8 mouse cellular contexts compared by ENCODE assay signal in genomic region chr1:132355841-132356242, GRCm38 (mm10). TPM values are rescaled to one million over a fixed set of nuclear protein-coding genes. Genes with fewer than 3 reads are reported as not detected.
A peak's percentile ranks its signal among the peaks of the same experiment; 100 is the strongest.
DNase-seq lines count a peak whose midpoint lies in the region; ATAC-seq lines count a peak whose summit lies in the region.

No protein-coding gene starts in this region.

- ATAC-seq in hindbrain, embryonic 14.5 days (ENCODE audit: low FRiP score) = peak; percentile 65

- H3K27ac ChIP-seq in hindbrain, embryonic 14.5 days = peak overlapping the region; percentile 56

- 0 out of 2 replicates have a peak, but pooled peaks cover 7% of the 10 kb centered on the region for H3K4me1 ChIP-seq in hindbrain, embryonic 14.5 days (replicated peaks; ENCODE audit: control insufficient read depth, insufficient read depth, low read length)

- 0% methylated on average over 3 of the region's 3 CpGs for WGBS in hindbrain, embryonic 14.5 days

- H3K4me3 ChIP-seq in hindbrain, embryonic 14.5 days (replicated peaks; ENCODE audit: low read length) = no peak overlapping the region

- DNase-seq in NIH3T3 (ENCODE audit: low read depth) = peak; percentile 97
- peak; percentile 87 for DNase-seq in cerebellum, adult 9-11 months
- peak; percentile 65 to 84 for DNase-seq in frontal cortex, postnatal 10 days (ENCODE audit: low spot score in 2 of 2)
- DNase-seq in hindbrain, embryonic 14.5 days (ENCODE audit: low spot score) = peak; percentile 97
- DNase-seq in layer of hippocampus, postnatal 25 days (ENCODE audit: extremely low spot score in 1 of 2, low spot score in 1 of 2) = peak; percentile 72 to 81
- peak; percentile 86 to 90 for DNase-seq in lung, postnatal 4 days
- DNase-seq in right cerebral cortex, adult 2 months (ENCODE audit: low spot score in 2 of 2) = peak; percentile 89 to 91
- peak; percentile 51 for DNase-seq in urinary bladder, postnatal 10 days (ENCODE audit: low spot score)

- no peaks in the 10 kb centered on the region for H3K27me3 ChIP-seq in hindbrain, embryonic 14.5 days (ENCODE audit: control insufficient read depth, insufficient read depth, low read length)

- 0 out of 2 replicates have a peak, but pooled peaks cover 4% of the 10 kb centered on the region for H3K9me3 ChIP-seq in hindbrain, embryonic 14.5 days (ENCODE audit: control insufficient read depth, low read length)

- peaks cover 43% of the 10 kb centered on the region for H3K36me3 ChIP-seq in hindbrain, embryonic 14.5 days (replicated peaks; ENCODE audit: control insufficient read depth, insufficient read depth)

- peak overlapping the region; percentile 31; the same call in 1 of the 2 replicates for H3K9ac ChIP-seq in hindbrain, embryonic 14.5 days

- H3K4me2 ChIP-seq in hindbrain, embryonic 14.5 days (replicated peaks) = no peak overlapping the region

RNA-seq across cellular contexts. Expression of gene Tmcc2, which starts 35.2 kb away (rescaled TPM):
- polyA plus RNA-seq in hindbrain, embryonic 14.5 days (2014; fragmentation: Nextera tagmentation; extraction: Ambion mirVana) = 31.0 and 33.9 TPM in 2 replicates
- 100 to 1,000 TPM; 232 to 246 TPM for total RNA-seq in layer of hippocampus, postnatal 25 days (2021)

RNA-seq across cellular contexts. Expression of gene Nuak2, which starts 39.9 kb away (rescaled TPM):
- polyA plus RNA-seq in hindbrain, embryonic 14.5 days (2014; fragmentation: Nextera tagmentation; extraction: Ambion mirVana) = 10.7 and 14.0 TPM in 2 replicates
- total RNA-seq in layer of hippocampus, postnatal 25 days (2021) = under 1 TPM; 0.64 to 0.92 TPM

RNA-seq across cellular contexts. Expression of gene Klhdc8a, which starts 57.4 kb away (rescaled TPM):
- polyA plus RNA-seq in hindbrain, embryonic 14.5 days (2014; fragmentation: Nextera tagmentation; extraction: Ambion mirVana) = 8.5 and 10.4 TPM in 2 replicates
- total RNA-seq in layer of hippocampus, postnatal 25 days (2021) = 1 to 10 TPM; 4.2 to 4.6 TPM
